Mouse (Mus musculus) neural tube, embryonic 10.5 days (tissue): Measurements from ENCODE around the gene Rab7b.

ENCODE experiments used
- DNase-seq: peaks from one replicate; pipeline ENCODE4 v3.0.0-alpha.2; 2017; ENCODE audit warnings: low spot score; ENCODE audit errors: extremely low spot score

Rab7b gene

DNA sequence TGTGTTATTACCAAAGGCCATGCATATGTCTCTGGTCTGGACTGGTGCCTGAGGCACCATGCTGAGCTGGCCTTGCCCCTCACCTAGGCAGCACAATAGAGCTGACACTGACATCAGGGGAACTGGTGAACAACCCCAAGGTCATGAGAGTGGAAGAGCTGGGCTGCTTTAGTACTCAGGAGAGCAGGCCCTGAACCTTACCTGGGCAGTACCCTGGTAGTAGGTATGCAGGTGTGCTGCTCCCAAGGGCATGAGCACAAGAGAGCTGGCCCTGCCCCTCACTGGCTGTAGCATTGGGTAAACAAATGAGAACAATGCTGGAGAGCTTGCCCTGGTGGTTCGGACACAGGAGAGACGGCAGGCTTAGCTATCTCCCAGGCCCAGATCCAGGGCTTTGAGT, 6.8 kb downstream of the Rab7b start:
- DNase-seq, result no peak

DNA sequence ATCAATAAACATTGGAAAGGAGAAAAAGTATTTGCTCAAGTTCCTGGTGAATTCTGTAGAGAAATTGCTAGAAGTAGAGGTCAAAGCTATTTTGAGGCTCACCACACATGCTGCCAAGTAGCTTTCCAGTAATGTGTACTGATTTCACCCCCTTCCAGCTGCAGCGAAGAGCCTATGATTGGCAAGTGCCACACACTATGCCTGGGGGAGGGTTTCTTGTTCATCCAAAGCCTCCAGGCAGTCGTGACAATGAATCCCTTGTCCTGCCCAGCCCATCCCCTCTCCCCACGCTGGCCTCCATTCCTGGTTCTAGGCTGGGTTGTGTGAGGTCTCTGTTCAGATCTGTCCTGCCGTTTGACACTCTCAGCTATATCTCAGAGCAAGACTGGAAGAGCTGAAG, 7.8 kb downstream of the Rab7b start:
- no peak for DNase-seq

DNA sequence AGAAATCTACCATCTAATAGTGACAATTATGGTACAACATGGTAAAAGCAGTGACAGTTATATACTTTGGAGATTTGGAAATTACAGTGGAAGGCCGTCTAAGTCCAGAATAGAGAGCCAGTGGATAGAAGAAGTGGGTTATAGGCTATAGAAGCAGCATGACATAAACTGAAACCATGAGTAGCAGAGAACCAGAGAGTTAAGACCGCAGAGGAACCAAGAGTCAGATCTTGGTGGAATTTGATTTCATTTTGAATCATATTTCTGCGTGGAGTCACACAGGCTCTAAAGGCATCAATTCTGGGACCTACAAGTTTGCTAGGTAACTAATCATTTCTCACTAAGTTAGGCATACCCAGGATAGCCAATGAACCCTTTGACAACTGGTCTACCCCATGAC, 10.3 kb downstream of the Rab7b start:
- DNase-seq, result no peak

DNA sequence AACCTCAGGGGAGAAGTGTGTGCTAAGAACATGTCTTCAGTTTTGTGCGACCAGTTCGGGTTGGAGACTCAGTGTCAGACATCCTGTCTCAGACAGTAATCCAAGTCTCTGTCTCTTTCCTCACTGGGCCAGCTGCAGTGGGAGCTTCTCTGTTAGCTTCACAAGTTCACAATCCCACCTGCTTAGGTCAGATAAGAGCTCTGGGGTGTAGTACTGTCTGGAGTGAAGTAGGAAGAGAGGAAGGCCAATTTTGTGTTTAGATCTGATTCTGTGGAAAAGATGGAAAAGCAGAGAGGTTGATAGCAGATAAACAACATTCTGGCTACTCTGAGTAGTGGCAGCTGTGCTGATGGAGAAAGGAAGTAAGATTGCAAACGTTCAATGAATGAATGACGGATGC, 11.1 kb downstream of the Rab7b start:
- no peak for DNase-seq

DNA sequence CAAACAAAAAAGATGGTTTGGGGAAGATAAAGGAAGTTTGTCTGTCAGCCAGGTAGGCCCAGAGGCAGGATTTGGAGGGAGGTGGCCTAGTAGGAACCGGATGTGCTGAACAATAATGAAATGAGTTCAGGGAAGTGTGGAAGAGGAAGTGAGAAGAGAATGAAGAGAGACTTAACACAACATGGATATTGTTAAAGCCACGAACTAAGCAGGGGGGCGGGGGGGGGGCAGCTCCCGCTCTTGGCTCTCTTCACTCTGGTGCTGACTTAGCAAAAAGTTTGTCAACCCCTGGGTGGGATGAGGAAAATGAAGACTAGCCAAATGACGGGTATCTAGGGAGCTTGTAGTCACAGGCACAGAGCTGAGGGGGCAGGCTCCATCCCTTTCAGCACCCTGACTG, 12.0 kb downstream of the Rab7b start:
- DNase-seq, result no peak

DNA sequence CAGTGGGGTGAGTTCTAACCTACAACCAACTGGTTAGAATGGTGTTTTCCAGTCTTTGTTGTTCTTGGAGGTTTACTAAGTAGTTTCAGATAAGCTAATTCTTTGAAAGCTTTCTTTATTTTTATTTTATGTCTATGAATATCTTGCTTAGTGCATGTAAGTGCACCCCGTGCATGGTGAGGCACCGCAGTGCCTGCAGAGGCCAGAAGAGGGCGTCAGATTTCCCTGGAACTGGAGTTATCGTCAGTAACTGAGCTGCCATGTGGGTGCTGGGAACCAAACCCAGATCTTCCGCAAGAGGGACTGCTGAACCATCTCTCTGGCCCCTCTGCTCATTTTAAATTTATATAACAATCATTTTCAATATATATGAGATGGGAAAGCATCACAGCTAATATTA, 12.9 kb downstream of the Rab7b start:
- DNase-seq, result no peak

DNA sequence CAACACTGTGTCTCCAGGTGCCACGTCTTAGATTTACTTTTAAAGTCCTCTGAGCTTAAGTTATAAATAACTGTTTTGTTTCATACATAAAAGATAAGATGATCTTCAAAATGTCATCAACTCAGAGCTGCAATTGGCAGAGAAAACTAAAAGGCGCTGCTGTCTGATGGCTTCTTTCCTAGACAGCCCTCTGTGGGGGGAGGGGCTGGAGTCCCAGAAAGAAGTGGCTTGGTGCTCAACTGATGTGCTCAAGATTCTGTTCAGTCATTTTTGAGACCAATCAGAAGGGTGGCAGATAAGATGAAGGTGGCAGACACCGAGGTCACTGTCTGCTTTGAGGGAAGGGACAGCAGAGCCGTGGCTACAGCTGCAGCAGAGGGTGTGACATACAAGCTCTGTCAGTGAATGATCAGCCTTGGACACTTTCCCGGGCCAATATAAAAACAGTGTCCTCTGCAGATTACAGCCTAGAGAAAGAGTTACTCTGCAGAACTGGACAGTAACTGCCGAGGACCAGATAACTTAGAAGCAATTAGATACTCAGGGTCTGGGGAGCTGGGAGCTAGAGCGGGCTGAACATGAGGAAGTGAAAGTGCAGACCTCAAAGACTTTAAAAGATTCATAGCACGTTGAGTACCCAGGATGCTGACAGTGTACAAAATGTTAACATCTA, 13.7 kb downstream of the Rab7b start:
- DNase-seq, result no peak

DNA sequence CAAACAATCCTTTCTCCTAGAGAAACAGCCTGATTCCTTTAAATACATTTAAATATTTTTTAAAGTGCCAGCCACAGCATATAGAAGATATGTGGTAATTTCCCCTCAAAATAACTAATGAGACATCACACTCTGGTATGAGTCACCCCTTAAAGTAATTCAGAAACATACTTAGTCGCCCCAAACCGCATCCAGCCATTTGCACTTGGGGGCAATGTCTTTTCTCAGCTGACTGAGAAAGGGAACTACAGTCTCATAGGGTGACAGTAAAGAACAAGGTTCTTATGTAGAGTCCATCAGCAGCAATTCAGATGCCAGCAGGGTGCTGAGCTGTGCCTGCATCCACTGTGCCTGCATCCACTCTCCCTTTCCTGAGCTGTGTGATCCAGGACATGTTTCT, 15.0 kb downstream of the Rab7b start:
- no peak for DNase-seq

DNA sequence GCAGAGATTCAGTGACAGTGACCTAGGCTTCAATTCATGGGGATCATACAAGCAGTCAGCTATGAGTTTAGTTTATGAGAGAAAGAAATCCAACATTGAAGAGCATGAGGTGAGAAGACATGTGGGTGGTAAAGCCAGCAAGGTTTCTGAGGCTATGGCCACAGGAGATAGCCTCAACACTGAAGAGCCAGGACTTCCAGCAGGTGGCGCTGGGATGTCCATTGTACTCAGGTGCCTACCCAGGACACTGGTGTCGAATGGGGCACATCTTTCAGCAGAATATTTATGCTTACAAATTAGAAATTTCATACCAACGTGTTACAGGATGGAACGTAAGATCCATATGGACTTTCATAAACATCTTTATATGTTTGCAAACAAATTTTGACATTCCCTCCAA, 19.8 kb downstream of the Rab7b start:
- no peak for DNase-seq

DNA sequence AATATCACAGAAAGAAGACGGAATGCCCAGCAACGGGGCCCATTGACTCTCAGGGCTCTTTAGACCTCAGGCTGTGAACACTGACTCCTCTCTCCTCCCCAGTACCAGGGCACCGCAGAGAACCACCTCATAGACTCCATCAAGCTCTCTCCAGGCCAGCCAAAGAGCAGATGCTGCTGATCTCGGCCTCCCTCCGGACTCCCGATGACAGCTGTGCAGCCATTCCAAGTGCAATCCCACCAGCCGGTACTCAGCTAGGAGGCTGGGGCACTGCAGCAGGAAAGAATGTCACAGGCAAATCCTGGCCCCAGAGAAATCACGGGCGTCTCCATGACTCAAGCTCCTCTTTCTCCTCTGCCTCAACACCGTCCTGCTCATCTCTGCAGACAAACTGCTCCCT, 23.0 kb downstream of the Rab7b start:
- no peak for DNase-seq

DNA sequence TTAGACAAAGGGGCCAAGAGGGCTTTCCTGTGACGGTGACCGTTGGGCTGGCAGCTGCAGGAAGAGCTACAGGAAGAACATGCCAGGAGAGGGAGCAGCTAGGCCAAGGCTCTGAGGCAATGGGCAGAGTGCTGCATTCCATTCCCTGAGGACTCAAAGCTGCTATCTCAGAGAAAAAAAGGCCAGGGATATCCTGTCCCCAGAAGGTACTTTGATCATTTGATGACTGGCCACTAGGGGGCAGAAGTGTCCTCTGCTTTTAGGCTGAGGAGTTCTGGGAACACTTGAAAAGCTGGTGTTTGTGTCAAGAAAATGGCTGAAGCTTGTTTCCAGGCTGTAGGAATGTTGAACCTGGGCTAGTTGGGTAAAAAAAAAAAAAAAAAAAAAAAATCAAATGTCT, 23.9 kb downstream of the Rab7b start:
- peak; percentile 84 for DNase-seq

DNA sequence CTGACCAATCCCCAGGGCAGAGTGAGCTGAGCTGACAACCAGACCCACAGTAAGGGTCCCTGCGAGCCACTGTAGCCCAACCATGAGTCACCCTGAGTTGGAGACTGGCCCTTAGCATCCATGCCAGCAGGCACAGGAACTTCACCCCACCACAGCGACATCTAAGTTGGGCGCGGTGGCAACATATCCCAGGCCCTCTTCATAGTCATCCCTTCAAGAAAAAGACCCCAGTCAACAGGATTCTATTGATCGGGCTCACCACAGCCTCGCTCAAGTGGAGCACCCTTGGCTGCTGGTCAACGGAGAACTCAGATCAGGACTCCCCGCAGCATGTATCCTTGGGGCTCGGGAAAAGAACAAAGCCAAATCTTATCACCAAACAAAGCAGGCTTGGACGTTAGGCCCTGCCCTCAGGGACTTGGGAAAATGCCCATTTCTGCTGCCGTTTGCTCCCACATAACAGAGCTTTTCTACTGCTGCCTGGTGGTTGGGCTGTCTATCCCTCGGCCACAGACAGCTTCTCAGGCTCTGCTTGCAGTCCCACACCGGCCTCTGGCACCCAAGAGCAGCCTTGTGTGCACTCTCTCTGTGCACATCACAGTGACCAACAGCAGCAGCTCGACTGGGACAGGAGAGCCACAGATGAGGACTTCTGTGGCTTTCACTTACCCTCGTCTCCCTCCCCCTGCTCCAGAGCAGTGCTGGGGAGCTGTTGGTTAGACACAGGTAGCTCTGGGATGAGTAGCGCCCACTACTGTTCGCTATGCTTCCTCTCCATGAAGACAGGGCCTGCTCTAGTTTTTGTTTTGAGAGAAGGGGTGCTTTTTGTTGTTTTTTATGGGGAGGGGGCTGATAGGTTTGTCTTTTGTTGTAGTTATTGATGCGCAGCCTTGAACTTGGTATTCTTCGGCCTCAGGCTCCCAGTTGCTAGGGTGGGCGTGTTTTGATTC, 26.2 kb downstream of the Rab7b start:
- DNase-seq, result no peak

DNA sequence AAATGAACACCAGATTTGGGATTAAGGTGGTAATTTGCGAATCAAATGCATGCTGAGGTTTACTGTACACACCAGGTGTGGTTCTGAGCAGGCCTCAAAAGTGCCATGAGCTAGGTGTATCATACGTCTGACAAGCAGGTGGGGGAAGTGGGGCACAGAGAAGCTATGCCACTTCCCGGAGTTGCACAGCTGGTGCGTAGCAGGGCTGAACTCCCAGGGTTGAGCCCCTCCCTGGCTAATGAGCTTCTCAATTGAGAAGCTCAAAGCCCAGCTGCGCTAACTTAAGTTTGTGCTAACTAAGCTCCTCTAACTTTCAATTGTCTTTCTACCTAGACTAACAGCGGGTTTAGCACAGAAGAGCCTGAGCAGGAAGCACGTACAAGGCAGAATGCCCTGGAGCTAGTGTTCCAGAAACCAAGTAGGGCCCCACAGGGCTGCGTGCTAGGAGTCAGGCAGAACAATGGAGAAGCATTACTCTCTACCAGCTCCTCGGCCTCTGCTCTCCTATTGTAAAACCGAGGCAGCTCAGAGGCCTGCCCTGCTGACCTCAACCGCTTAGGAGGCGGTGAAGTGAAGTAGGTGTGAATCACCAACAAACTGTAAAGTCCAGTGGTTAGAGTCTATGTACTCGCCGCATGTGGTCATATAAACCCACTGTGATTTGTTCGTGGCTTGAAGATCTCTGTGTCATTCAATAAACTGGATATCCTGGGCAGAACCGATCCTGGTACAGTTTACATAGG, 30.6 kb downstream of the Rab7b start:
- DNase-seq, result no peak

DNA sequence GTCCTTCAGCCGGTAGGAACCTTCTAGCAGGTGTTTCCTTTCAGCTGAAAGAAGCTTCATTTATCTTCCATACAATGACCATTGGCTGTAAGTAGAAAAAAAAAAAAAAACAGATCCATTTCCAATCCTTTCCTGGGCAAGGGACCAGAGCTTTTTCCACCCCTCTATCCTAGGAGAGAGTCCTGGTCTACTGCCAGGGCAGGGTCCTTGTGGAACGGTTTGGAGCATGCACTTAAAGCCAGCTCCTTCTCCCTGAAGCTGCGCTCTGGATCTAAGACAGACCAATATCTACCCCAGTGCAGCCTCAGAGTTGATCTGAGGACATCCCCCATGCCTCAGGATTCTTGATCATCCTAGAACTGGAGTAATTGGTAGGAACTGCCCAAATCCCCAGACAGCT, 33.5 kb downstream of the Rab7b start:
- DNase-seq, result no peak

DNA sequence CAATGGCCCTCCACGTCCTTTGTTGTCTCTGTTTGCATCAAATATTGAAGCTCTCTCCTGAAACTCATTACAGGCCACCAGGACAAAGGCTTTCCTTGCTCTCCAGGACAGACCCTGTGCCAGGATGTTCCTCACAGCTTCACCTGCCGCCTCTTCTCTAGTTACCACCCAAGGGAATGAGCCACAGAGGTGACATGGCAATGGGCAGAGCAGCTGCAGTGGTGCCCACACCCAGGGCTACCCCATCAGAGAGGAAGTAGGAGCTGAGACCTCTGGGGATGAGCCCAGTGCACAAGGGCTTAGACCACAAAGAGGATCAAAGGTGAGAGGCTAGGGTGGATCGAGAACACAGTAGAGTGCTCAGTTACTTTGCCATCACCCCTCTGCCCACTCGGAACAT, 35.1 kb downstream of the Rab7b start:
- no peak for DNase-seq

DNA sequence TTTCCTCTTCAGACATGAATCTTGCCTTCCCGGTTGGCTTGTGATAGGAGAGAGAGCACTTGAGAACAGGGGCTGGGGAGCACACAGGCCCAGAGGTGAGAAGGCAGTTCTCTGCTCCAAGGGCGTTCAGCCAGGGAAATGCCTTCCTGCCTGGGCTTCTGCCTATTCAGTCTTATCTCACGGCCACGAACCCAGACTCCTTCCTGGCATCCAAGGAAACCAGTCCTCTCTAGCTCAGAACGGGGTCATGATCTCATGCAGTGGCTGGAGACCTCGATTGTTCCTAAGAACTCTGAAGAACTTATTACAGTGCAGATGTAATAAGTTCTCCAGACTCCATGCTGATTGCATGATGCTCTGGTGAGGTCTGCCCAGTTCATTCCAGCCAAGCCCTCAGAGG, 38.1 kb downstream of the Rab7b start:
- no peak for DNase-seq

DNA sequence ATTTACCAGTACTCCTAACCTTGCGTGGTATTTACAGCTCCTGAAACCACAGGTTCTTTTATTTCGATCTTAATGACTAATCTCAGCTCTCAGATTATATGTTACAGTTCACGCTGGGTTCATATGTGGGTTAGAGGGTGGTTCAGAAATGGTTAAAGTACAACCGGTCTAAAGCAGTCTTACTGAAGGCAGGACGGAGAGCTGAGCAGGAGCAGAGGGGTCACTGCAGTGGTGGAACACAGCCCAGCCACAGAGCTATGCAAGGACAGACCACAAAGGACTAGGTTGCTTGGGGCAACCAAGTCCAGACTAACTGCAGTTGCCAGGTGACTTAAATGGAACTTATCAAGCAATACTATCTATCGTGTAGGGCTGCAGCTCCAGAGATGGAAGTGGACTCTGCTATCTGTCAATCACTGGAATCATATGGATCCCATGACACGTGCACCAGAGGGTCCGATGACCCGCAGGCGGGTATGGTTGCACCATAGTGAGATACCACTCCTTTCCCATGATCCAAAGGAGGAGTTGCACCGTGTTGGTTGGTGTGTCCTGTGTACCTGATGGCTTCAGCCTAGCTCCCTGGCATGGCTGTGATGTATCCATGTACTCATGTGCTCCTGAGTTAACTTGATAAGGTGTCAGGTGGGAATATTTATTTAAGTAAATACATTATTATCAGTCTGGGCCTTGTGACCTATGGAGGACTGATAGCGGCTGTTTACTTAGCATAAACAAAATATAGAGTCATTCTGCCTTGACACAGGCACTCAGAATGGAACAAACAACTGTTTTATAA, 42.3 kb downstream of the Rab7b start:
- no peak for DNase-seq

DNA sequence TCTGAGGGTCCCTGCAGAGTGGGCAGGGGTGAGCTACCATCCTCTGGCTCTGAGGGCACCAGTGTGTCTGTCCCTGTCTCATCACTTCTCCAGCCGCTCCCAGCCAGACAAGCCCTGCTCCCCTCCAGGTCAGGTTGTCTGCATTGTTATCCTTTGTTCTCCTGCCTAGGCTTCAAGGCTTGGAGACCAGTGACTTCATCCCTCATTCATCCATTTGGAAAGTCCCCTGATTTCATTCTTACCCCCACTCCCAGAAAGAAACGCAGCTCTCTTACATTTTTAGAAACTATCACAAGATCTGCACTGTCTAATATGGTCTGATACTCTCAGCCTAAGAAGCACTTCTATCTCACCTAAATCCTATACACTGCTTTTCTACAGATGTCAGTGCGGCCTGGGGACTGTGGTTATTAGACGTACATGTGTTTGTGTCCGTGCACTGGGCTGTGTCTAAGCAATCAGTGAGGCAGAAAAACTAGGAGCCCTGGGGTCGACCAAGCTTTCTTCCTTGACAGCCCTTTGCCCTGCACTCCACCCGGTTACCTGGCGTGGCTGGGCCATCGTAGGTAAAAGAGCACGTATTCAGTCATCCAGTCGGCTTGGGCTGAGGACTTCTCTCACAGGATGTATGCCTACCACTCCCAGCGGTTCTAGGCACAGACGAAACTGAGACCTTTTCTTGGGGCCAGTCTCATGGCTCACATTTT, 45.1 kb downstream of the Rab7b start:
- DNase-seq, result no peak

DNA sequence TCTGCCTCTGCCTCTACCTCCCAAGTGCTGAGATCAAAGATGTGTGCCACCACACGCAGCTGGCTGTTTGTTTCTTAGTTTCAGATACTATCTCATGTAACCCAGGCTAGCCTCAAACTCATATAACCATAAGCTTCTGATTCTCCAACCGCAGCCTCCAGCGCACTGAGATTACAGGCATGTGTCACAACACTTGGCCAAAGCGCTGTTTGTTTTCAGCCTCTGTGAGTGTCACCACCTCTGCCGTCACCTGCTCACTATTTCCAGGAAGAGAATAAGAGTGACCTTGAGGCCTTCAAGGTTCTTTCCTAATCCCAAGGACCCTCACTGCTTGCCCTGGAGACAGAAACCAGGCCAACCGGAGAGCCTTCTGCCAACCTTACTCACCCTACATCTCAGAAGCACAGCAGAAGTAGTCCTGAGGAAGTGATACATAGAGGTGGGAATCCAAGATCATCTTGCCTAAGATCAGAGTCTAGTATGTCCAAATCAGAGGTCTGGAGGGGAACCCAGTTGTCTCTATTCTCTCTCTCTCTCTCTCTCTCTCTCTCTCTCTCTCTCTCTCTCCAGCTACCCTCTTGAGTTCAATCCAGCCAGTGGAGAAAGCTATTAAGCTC, 46.3 kb downstream of the Rab7b start:
- DNase-seq, result no peak

DNA sequence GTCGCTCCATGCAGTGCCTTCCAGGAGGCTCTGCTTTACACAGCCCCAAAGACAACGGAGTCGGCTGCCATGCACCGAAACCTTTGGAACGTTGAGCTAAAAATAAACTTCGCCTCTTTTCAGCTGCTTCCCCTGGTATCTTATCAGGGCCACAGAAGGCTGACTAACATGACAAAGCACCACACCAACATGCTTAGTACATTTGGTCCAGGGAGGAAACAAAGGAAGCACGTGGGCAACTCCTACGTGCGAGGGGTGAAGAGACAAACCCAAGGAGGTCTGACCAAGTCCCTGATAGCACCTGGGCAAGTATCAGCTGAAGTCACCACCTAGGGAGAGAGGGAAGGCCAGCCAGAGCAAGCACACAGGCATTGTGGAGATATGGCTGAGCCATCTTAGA, 48.0 kb downstream of the Rab7b start:
- DNase-seq, result no peak
